Mouse (Mus musculus) MN1 (cell line): ENCODE measurements around the gene Chkb.
"Not testable (repeated sequence)": the region's sequence is repeated elsewhere in the genome, so short reads cannot be mapped to it uniquely, and the experiment has no call there.

Experiments used
- DNase-seq: peaks from one replicate; pipeline ENCODE4 v3.0.0-alpha.2; 2016; ENCODE audit warnings: low spot score

The Chkb gene

DNA sequence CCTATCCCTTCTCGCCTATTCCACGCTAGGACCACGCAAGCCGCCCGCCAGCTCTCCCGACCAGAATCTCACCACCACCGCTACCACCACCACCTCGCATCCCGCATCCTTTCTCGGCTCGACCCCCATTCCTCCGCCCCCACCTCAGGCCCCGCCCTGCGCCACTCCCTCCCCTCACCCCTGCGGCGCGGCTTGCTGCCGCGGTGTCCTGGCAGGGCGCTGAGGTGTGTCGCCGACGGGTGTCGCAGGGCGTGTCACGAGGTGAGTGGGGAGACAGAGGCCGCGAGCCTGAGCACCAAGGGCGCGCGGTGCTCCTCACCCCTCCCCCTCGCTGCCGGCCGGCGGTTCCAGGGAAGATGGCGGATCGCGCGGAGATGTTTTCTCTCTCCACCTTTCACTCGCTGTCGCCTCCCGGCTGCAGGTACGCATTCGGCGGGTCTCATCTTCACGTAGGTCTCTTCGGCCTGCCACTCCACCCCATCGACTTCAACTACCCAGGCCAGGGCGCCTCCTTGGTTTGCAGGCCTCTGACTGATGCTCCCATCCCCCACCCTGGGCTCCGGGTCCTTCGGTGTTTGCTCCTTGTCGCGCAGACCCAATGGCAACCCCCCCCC is 24.3 kb upstream of the Chkb start, which contains the start of gene Mapk8ip2:
TSS of gene Mapk8ip2 (plus strand) at position 49 of the 614 bp plus-strand sequence.
- peak; percentile 75 for DNase-seq

DNA sequence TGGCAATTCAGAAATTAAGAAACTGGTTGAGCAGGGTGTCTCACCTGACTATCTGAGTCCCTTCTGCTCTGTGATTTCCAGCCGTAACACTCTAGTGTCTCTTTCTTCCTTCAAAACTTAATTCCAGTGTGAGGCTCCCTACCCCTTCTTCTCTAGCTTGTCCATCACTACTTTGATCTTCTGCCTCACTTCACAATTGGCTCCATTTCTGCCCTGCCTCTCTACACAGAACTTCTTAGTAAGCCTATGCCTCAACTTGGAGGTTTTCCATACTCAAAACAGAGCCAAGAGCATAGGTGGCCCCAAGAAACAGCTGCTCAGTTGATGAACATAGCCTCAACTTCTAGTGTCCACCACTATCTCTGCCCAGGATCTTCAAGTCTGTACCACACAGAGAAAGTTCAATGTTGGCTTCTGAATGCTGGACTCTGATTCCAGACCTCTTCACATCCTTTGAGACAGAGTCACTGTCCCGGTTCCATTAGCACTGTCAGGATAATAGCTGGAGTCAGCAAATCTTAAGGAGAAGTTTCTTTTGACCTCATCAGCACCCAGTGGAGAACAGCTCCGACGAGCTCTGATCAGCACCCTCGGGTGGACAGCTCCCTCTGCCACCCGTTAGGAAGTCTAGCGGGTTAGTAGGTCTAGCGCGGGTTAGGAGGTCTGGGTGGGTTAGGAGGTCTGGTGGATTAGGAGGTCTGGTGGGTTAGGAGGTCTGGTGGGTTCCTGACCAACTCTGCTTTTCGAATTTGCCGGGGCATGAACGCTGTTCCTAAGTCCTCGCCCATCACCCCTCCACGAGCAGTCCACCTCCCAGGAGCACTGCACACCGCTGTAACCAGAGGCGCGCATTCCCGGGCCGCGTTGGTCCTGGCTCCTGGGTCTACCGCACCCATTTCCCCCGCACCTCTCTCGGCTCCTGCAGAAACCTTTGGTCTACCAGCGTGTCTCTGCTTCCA is 23.5 kb upstream of the Chkb start:
- DNase-seq: no peak

DNA sequence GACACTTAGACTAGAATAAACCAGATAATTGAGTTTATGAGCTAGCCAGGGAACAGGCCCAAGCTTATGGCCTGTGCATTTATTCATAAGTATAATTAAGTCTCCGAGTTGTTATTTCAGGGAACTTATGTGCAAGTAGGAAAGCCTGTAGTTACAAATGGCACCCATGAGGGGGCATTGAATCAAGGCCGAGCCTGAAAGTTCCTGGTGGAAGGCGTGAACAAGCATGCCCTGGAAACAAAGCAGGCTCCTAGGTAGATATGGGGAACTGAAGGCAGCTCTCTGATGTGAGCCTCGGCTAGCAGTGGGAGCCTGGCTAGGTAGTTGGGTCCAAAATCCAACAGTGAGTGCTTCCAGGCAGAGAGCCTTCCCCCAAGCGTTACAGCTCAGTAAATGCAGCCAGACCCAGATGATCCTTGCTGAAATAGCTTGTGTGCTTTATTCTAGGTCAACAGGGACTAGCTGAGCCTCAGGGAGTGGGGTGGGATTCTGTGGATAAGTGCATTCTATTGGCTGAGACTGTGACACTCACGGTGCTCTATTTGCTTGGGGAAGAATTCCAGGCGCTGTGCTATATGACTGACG is 12.9 kb upstream of the Chkb start:
- DNase-seq: no peak

DNA sequence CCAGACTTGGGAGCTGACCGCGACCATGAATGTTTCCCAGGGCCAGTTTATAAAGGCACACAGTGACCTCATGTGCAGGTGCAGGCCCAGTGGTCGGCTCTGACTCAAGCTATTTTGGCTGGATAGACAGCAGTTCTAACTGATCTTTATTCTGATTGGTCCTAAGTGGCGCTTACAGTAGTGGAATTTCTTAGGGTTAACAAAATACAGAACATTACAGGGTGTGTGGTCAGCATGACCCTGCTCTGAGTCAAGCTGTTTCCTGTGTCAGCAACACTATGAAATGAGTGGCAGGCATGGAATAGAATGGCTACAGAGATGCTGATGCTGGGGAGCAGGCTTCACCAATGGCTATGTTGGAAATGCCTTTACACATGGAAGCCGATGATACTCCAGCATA is 6.2 kb upstream of the Chkb start:
- DNase-seq: no peak

DNA sequence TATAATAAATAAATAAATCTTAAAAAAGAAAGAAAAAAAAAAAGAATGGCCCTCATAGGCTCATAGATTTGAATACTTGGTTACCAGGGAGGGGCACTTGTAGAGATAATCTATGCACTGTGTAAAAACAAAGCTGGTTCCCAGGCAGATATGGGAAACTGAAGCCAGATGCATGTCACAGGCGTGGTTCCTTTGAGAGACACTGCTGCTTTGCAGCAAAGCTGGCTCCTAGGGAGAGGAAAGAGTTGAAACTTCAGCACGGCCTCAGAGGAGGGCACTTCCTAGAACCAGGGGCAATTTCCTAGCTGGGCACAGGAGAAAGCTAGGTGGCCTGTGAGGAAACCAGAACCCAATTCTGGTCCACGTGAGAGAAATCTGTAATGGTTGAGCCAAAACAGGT is 4.4 kb upstream of the Chkb start:
- no peak for DNase-seq

- DNase-seq: no peak
These were observed 3.2 kb upstream of the Chkb start for GRCm38 (mm10) chr15:89432946-89433345.

DNA sequence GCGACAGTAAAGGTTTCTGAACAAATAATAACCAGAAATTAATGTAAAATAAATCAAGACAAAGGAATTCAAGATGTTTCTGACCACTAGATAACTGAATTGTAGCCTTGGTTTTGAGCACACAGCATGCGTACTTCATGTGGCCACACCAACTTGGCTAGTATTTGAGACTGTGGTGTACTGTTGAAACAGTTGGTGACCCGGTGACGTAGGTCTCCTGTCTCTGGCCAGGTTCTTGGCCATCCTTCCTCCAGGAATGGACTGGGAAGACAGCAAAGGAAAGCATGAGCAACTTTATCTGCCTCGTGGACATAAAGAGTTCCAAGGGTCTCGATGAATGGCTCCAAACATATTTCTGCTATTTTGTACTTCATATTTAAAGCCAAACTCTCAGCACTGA is 2.1 kb upstream of the Chkb start:
- DNase-seq: no peak

DNA sequence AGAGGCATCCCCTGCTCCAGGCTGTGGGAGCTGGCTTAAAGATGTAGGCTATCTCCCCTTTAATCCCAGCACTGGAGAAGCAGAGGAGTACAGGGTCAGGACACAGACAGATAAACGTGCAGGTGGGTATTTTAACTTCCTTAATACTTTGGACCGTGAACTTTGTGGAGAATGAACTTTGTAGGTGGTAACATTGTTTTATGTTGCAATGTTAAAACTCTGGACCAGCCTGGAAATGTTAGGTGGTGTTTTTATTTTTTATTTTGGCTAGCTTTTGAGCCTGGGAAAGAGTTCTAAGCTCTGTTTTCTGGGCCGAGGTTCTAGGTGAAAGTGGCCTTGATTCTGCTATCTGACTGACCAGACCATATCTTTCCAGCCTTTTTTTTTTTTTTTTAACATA is 1.6 kb upstream of the Chkb start:
- no peak for DNase-seq

DNA sequence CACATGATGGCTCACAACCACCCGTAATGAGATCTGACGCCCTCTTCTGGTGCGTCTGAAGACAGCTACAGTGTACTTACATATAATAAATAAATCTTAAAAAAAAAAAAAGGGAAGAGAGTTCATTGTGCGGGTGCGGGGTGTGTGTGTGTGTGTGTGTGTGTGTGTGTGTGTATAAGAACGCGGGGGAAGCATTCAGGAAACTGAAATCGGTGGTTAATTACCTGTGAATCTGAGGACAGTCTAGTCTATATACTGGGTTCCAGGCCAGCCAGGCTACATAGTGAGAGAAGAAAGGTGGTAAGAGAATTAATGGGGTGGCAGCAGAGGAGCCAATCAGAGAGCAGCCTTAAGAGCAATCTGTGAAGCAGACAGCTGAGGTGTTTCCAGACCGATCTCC is 1.1 kb upstream of the Chkb start:
- DNase-seq: not testable (repeated sequence)

GRCm38 (mm10) chr15:89430341-89430740 is 633 bp upstream of the Chkb start:
- peak; percentile 57 for DNase-seq

DNA sequence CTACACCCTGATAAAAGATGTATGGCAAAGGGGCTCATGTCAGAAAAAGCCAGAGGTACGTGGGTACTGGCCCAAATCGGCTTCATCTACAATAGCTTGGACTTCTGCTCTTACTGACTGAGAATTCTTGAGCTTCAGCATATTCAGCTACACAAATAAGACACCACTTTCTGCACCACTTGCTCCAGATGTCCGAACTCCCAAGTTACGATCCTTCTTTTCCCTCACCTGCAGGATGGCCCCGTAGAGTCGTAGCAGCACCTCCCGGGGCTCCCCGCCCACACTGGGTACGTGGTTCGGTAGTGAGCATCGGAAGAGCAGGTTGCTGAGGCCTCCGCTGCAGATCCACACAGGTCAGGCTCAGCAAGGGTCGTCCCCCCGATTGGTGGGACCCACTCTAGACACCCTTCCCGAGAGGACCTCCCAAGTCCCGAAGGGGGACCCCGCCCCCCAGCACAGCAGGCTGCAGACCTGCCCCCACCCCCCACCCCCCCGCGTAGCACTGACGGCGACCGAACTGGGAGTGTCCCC is 822 bp downstream of the Chkb start:
- DNase-seq: peak; percentile 30

GRCm38 (mm10) chr15:89428136-89428790 is 1.4 kb downstream of the Chkb start:
- DNase-seq: no peak

DNA sequence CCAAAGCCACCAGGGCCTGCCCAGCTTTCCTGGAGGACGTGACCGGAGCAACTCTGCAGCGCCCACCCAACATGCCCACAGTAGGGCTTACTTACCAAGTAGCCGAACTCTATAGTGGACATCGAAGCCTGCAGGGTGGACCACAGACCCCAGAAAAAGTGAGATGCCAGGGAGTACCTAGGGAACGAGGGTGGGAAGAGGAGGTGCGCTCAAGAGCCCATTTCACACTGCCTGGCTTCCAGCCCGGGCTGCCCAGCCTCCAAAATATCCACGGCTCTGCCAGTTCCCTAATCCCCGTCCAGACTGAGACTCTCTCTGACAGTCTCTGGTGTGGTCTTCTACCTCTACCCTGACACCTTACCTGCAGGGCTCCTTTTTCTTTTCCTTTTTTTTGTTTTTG is 3.0 kb downstream of the Chkb start:
- no peak for DNase-seq

DNA sequence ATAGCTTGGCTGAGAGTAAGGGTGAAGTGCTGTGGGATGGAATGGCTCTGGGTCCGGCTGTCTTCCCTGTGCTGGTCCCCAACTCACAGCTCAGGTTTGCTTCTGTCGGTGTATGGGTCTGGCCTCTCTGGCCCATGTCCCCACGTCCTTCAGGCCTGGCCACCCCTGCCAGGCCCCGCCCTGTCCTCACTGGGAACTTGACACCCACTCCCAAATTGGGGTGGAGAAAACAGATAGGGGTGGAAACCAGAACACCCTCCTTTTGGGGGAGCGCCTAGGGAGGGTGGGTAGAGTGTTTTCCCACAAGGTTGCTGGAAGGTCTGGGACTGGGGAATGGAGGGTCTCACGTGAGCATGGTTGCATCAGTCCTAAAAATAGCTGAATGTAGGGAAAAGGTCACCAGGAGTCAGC is 4.0 kb downstream of the Chkb start, which contains the start of gene Cpt1b:
TSS of gene Cpt1b (minus strand) at position 153 of the 411 bp plus-strand sequence.
- no peak for DNase-seq

DNA sequence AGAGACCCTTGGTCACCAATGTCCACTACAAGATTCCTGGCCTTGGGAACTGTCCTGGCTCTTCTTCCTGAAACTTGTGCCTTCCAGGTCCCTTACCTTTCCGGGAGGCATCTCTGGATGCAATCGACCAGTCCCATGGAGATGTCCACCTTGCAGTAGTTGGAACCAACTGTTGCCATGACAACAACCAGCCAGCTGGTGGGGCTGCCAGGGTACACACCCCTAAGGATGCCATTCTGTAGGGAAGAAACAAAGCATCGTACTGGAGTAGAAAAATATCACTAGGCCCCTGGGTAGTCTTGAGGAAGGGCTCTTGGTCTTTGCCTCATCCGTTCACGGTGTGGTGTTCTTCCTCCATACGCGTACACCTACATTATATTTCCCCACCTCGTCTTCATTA is 5.1 kb downstream of the Chkb start:
- no peak for DNase-seq

DNA sequence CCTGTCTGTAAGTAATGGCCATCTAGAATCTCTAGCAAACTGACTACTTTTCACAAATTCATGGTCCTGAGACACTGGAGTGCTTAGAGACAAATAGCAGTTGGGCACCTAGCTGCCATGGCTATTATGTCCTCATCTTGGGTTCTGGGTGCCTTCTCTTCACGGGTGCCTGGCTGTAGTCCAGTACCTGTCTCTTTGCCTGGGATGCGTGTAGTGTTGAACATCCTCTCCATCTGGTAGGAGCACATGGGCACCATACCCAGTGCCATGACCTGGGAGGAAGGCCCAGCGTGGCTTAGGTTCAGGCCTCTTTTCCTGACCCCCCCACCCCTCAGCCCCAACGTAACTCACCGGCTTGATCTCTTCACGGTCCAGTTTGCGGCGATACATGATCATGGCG is 7.8 kb downstream of the Chkb start:
- no peak for DNase-seq

DNA sequence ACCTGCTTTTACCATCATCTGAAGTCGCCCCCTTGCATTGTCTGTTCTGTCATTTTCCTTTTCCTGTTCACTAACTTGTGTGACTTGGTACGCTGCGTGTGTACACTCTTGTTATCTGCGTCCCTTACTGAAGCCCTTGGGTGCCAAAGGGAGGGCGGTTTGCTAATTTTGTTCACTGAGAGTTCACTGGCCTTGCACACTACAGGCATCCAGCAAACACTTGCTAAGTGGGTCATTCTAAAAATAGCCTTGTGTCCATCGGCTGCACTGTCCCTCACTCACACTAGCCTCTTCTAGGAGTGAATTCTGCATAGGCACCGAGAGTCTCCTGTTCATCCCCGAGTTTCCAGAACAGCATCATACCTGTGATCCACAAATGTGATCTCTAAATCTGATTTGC is 14.4 kb downstream of the Chkb start:
- DNase-seq: no peak

DNA sequence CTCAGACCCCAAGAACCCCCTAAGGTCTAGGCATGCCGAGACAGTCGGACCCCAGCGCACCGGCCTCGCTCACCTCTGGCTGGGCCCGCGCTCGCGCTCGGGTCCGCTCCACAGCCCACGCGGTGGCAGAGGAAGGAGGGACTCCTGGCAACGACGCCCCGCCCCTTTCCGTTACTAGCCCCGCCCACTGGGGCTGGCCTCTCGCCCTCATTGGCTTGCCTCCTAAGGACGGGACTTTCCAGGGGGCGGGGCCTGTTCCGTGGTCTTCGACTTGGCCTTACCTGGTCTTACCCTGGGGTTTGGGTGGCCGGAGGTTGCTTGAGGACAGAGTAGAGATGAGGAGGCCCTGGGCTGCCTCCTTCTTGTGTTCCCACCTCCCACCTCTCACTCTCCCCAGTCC is 19.6 kb downstream of the Chkb start, which contains the start of gene Syce3:
TSS of gene Syce3 (minus strand) at position 386 of the 400 bp plus-strand sequence.
- no peak for DNase-seq

DNA sequence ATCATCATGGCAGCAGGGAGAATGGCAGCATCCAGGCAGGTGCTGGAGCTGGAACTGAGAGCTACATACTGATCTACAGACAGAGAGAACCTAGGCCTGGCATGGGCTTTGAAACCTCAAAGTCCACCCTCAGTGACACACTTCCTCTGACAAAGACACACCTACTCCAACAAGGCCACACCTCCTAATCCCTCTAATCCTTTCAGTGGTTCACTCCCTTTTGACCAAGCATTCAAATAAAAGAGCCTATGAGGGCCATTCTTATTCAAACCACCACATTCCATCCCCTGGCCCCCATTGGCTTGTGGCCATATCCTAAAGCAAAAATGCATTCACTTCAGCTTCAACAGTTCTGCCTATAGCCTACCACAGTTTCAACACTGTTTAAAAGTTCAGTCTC is 23.0 kb downstream of the Chkb start:
- DNase-seq: no peak

DNA sequence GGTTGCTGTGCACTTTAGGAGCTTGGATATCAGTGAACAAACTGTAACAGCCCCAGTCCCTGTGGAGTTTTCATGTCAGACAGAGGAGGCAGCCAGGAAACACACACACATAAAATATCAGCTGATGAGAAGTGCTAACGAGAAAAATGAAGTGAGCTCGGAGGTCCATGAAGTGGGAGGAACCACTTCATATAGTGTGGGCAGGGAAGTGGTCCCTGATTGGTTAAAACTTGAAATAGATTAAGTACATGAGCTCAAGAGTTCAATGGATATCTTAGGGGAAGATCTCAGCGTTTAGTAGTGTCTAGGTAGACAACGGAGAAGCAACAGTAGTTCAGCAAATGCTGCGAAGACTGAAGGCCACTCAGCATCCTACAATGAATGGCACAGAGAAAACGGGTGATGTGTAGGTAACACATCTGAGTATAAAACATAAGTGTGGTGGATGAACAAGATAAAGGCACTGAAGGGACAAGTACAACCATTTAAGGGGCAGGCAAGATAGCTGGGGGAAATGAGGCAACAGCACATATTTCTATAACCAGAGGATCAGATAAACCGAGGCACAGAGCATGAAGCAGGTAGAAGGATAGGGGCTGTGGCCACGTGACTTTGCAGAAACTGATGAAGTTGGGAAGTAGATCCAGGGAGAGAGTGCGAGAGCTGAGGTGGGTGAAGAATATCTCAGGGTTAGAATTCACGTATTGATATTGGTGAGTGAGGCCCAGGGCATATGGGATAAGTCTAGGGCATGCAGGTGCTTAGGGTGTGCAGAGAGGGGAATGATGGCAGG is 24.7 kb downstream of the Chkb start:
- no peak for DNase-seq

GRCm38 (mm10) chr15:89402471-89402870 is 27.2 kb downstream of the Chkb start:
- DNase-seq: no peak
